Mouse (Mus musculus) CH12.LX (cell line): ENCODE data around the gene Gm49325. TPM values are rescaled to one million over a fixed set of nuclear protein-coding genes. Genes with fewer than 3 reads are reported as not detected.

Source experiments
- DNase-seq: peaks from one replicate; pipeline ENCODE4 v3.0.0-alpha.2; 2013; ENCODE audit errors: extremely low read depth
- H3K27ac ChIP-seq: 2 replicates; pipeline ENCODE4 v1.5.1; 2012; ENCODE audit warnings: low read depth, mild to moderate bottlenecking, control low read depth, moderate library complexity; ENCODE audit not compliant: insufficient read depth
- H3K27me3 ChIP-seq: replicated peaks from 2 replicates; pipeline ENCODE3; 2012; ENCODE audit warnings: inconsistent platforms
- H3K36me3 ChIP-seq, 2 experiments: replicated peaks in 1 of 2; 2 replicates each; pipeline versions ENCODE3 to v1.6.1; 2012; ENCODE audit warnings: inconsistent platforms in 1 of 2, low read length in 1 of 2, mild to moderate bottlenecking in 1 of 2, mixed read lengths in 1 of 2, moderate library complexity in 1 of 2; ENCODE audit not compliant: control insufficient read depth in 1 of 2, insufficient read depth in 1 of 2
- H3K4me1 ChIP-seq, 2 experiments: 2 replicates each; pipeline ENCODE4 v1.6.1; 2012; ENCODE audit warnings: inconsistent platforms in 1 of 2, moderate library complexity in 1 of 2; ENCODE audit not compliant: insufficient read depth in 2 of 2, control insufficient read depth in 1 of 2
- H3K4me2 ChIP-seq: 2 replicates; pipeline ENCODE4 v1.6.1; 2012; ENCODE audit warnings: low read depth, mild to moderate bottlenecking, control low read depth; ENCODE audit not compliant: poor library complexity, insufficient read depth, severe bottlenecking
- H3K4me3 ChIP-seq, 3 experiments: fragments of 150-350 bp in 1 of 3; sonication (generic) in 1 of 3; replicated peaks in 1 of 3; 2 replicates each; pipeline versions ENCODE3 to v1.5.1; 2011 to 2012; ENCODE audit warnings: low read depth in 2 of 3, low read length in 2 of 3, mild to moderate bottlenecking in 2 of 3, moderate library complexity in 2 of 3, control low read depth in 1 of 3, improper control_type of control experiment in 1 of 3, inconsistent platforms in 1 of 3, mixed read lengths in 1 of 3; ENCODE audit not compliant: poor library complexity in 1 of 3
- H3K79me2 ChIP-seq: replicated peaks from 2 replicates; pipeline ENCODE4 v1.6.1; 2012; ENCODE audit warnings: mild to moderate bottlenecking, moderate library complexity; ENCODE audit not compliant: control insufficient read depth, poor library complexity, insufficient read depth, severe bottlenecking; ENCODE audit errors: extremely low read depth
- H3K9ac ChIP-seq: 2 replicates; pipeline ENCODE4 v1.6.1; 2012; ENCODE audit warnings: low read depth, mild to moderate bottlenecking, control low read depth, moderate library complexity; ENCODE audit not compliant: insufficient read depth
- H3K9me3 ChIP-seq: replicated peaks from 2 replicates; pipeline ENCODE3; 2012; ENCODE audit warnings: low read length, inconsistent platforms, mixed read lengths
- BHLHE40 ChIP-seq: IDR thresholded peaks from 2 replicates; pipeline ENCODE4 v1.6.1; 2011; ENCODE audit warnings: mild to moderate bottlenecking, low read depth, low read length, improper control_type of control experiment
- CHD1 ChIP-seq: IDR thresholded peaks from 2 replicates; pipeline ENCODE4 v1.6.1; 2012; ENCODE audit warnings: low read depth, low read length, improper control_type of control experiment, inconsistent platforms
- CHD2 ChIP-seq: IDR thresholded peaks from 2 replicates; pipeline ENCODE4 v1.6.1; 2011; ENCODE audit warnings: low read length, improper control_type of control experiment
- CTCF ChIP-seq, 2 experiments: IDR thresholded peaks in 1 of 2; conservative IDR thresholded peaks in 1 of 2; 2 replicates each; pipeline ENCODE4 v1.5.1; 2011 to 2012; ENCODE audit warnings: low read depth in 2 of 2, low read length in 2 of 2, improper control_type of control experiment in 1 of 2, inconsistent platforms in 1 of 2, mild to moderate bottlenecking in 1 of 2, moderate library complexity in 1 of 2
- E2F4 ChIP-seq: IDR thresholded peaks from 2 replicates; pipeline ENCODE4 v1.6.1; 2011; ENCODE audit warnings: low read depth, low read length, improper control_type of control experiment; ENCODE audit not compliant: insufficient replicate concordance
- EP300 ChIP-seq: IDR thresholded peaks from 2 replicates; pipeline ENCODE4 v1.6.1; 2011; ENCODE audit warnings: low read length, improper control_type of control experiment
- ETS1 ChIP-seq: conservative IDR thresholded peaks from 2 replicates; pipeline ENCODE4 v1.6.1; 2012; ENCODE audit warnings: low read depth, mild to moderate bottlenecking, inconsistent platforms, low read length, improper control_type of control experiment, moderate library complexity
- IRF4 ChIP-seq: IDR thresholded peaks from 2 replicates; pipeline ENCODE4 v1.6.1; 2014; ENCODE audit warnings: low read depth, mild to moderate bottlenecking, inconsistent platforms, low read length, improper control_type of control experiment
- JUN ChIP-seq: IDR thresholded peaks from 2 replicates; pipeline ENCODE4 v1.6.1; 2011; ENCODE audit warnings: low read depth, mild to moderate bottlenecking, low read length, improper control_type of control experiment, moderate library complexity; ENCODE audit not compliant: insufficient read depth
- JUND ChIP-seq: conservative IDR thresholded peaks from 2 replicates; pipeline ENCODE4 v1.6.1; 2011; ENCODE audit warnings: low read depth, low read length, improper control_type of control experiment
- MAX ChIP-seq: IDR thresholded peaks from 2 replicates; pipeline ENCODE4 v1.6.1; 2011; ENCODE audit warnings: low read length, improper control_type of control experiment
- MAZ ChIP-seq: IDR thresholded peaks from 2 replicates; pipeline ENCODE4 v1.6.1; 2012; ENCODE audit warnings: low read depth, mild to moderate bottlenecking, inconsistent platforms, low read length, improper control_type of control experiment, moderate library complexity
- MEF2A ChIP-seq: IDR thresholded peaks from 2 replicates; pipeline ENCODE4 v1.6.1; 2014; ENCODE audit warnings: low read depth, mild to moderate bottlenecking, inconsistent platforms, low read length, improper control_type of control experiment, borderline replicate concordance
- MXI1 ChIP-seq: IDR thresholded peaks from 2 replicates; pipeline ENCODE4 v1.6.1; 2011; ENCODE audit warnings: mild to moderate bottlenecking, low read depth, low read length, improper control_type of control experiment
- MYC ChIP-seq: IDR thresholded peaks from 2 replicates; pipeline ENCODE4 v1.6.1; 2011; ENCODE audit warnings: low read depth, mild to moderate bottlenecking, improper control_type of control experiment, low read length
- NELFE ChIP-seq: IDR thresholded peaks from 2 replicates; pipeline ENCODE4 v1.6.1; 2011; ENCODE audit warnings: low read depth, low read length, improper control_type of control experiment
- NRF1 ChIP-seq: IDR thresholded peaks from 2 replicates; pipeline ENCODE4 v1.6.1; 2014; ENCODE audit warnings: low read depth, mild to moderate bottlenecking, inconsistent platforms, low read length, improper control_type of control experiment, moderate library complexity
- POLR2A ChIP-seq: IDR thresholded peaks from 2 replicates; pipeline ENCODE4 v1.6.1; 2011; ENCODE audit warnings: low read depth, mild to moderate bottlenecking, improper control_type of control experiment, low read length
- POLR2AphosphoS2 ChIP-seq: IDR thresholded peaks from 2 replicates; pipeline ENCODE4 v1.6.1; 2011; ENCODE audit warnings: low read depth, low read length, improper control_type of control experiment
- RAD21 ChIP-seq: IDR thresholded peaks from 2 replicates; pipeline ENCODE4 v1.6.1; 2011; ENCODE audit warnings: low read depth, mild to moderate bottlenecking, low read length, improper control_type of control experiment, moderate library complexity
- SIN3A ChIP-seq: IDR thresholded peaks from 2 replicates; pipeline ENCODE4 v1.6.1; 2012; ENCODE audit warnings: low read length, improper control_type of control experiment, inconsistent platforms
- SMC3 ChIP-seq: IDR thresholded peaks from 2 replicates; pipeline ENCODE4 v1.6.1; 2011; ENCODE audit warnings: low read depth, low read length, improper control_type of control experiment
- TCF12 ChIP-seq: IDR thresholded peaks from 2 replicates; pipeline ENCODE4 v1.6.1; 2014; ENCODE audit warnings: low read depth, mild to moderate bottlenecking, inconsistent platforms, low read length, improper control_type of control experiment
- ZC3H11A ChIP-seq: IDR thresholded peaks from 2 replicates; pipeline ENCODE4 v1.6.1; 2012; ENCODE audit warnings: low read depth, mild to moderate bottlenecking, inconsistent platforms, low read length, improper control_type of control experiment
- ZKSCAN1 ChIP-seq: IDR thresholded peaks from 2 replicates; pipeline ENCODE4 v1.6.1; 2012; ENCODE audit warnings: low read depth, inconsistent platforms, low read length, improper control_type of control experiment, borderline replicate concordance
- ZMIZ1 ChIP-seq: IDR thresholded peaks from 2 replicates; pipeline ENCODE4 v1.6.1; 2012; ENCODE audit warnings: low read depth, mild to moderate bottlenecking, inconsistent platforms, low read length, improper control_type of control experiment
- ZNF384 ChIP-seq: IDR thresholded peaks from 2 replicates; pipeline ENCODE4 v1.6.1; 2012; ENCODE audit warnings: low read depth, low read length, improper control_type of control experiment, inconsistent platforms
- dilution Hi-C: fragments of 300-500 bp; cut with MboI; formaldehyde crosslinking; loops from 2 replicates; pipeline ENCODE4 v1.14.3; 2020; ENCODE audit warnings: low sequenced_read_pairs; ENCODE audit not compliant: extremely low pct_unique_long_range_greater_than_20kb, extremely low pct_ligation_motif_present
- in situ Hi-C: fragments of 300-500 bp; cut with MboI; formaldehyde crosslinking; loops from 3 replicates; pipeline ENCODE4 v1.14.3; 2019; ENCODE audit warnings: low sequenced_read_pairs, low pct_ligation_motif_present, low pct_unique_long_range_greater_than_20kb, mixed read lengths
- polyA plus RNA-seq: library from polyadenylated mRNA; unstranded; fragments of >175 nt; gene quantifications from 2 replicates; pipeline ENCODE4 v1.2.1, GENCODE M21; 2012; ENCODE audit warnings: low read depth; ENCODE audit not compliant: insufficient read length
- total RNA-seq, 2 experiments: library from RNA; depleted of rRNA; stranded (reverse); fragments of 300-350 nt in 1 of 2; fragments of >200 nt in 1 of 2; gene quantifications; 2 replicates each; pipeline ENCODE4 v1.2.3; 2012 to 2014

Gm49325 gene
- total and polyA plus RNA-seq, 3 experiments = 1.1 to 26.9 TPM; not detected in 1

GRCm38 (mm10) chr10:77671519-77671918 is 65.5 kb downstream of the Gm49325 start:
- no peak overlapping the region for H3K4me3 ChIP-seq
- H3K4me1 ChIP-seq = peaks cover 33 to 83% of the 10 kb centered on the region in 2 experiments
- H3K36me3 ChIP-seq = no peaks in the 10 kb centered on the region
- TF ChIP-seq ZNF384 = no peak
- TF ChIP-seq CTCF (conservative IDR thresholded peaks at IDR 0.05 in 1 of 2, IDR thresholded peaks at IDR 0.05 in 1 of 2; ENCODE audit: low read depth in 2 of 2, low read length in 2 of 2) = no peak
- TF ChIP-seq EP300 = no peak
- TF ChIP-seq NRF1 = no peak
- no peak for TF ChIP-seq MEF2A
- no peak for TF ChIP-seq POLR2A
- TF ChIP-seq POLR2AphosphoS2 = no peak
- no peak for TF ChIP-seq CHD1
- TF ChIP-seq RAD21 = no peak
- TF ChIP-seq SIN3A = no peak
- TF ChIP-seq BHLHE40 = no peak
- TF ChIP-seq MYC = no peak
- no peak for TF ChIP-seq SMC3
- TF ChIP-seq ZMIZ1 = no peak
- no peak for TF ChIP-seq JUND
- no peak for TF ChIP-seq E2F4
- TF ChIP-seq MXI1 = no peak
- TF ChIP-seq ZC3H11A = no peak
- no peak for TF ChIP-seq MAX
- no peak for DNase-seq
- no peak overlapping the region for H3K9ac ChIP-seq
- no peaks in the 10 kb centered on the region for H3K79me2 ChIP-seq
- no peak overlapping the region for H3K27ac ChIP-seq
- H3K9me3 ChIP-seq = peaks cover 3% of the 10 kb centered on the region
- peaks cover 13% of the 10 kb centered on the region for H3K27me3 ChIP-seq
- in situ Hi-C loops (no loop called here), dilution Hi-C loops (no loop called here)
- no peak overlapping the region for H3K4me2 ChIP-seq

GRCm38 (mm10) chr10:77673765-77674164 is 67.8 kb downstream of the Gm49325 start:
- in situ Hi-C loops = no loop called here
- DNase-seq = peak; percentile 85
- dilution Hi-C loops = no loop called here

More at GRCm38 (mm10) chr10:77673765-77674164, 67.8 kb downstream of the Gm49325 start:
- peak overlapping the region in 1 of 3 experiments; percentile 12 for H3K4me3 ChIP-seq
- peak overlapping the region; percentile 20; the same call in 1 of the 2 replicates for H3K27ac ChIP-seq
- H3K4me2 ChIP-seq = peak overlapping the region; percentile 54
- peaks cover 3% of the 10 kb centered on the region for H3K9me3 ChIP-seq
- H3K36me3 ChIP-seq = no peaks in the 10 kb centered on the region
- H3K9ac ChIP-seq = no peak overlapping the region
- H3K4me1 ChIP-seq = peaks cover 35 to 80% of the 10 kb centered on the region in 2 experiments
- no peaks in the 10 kb centered on the region for H3K79me2 ChIP-seq
- TF ChIP-seq RAD21 (no peak), IRF4 (peak; percentile 85), MAZ (peak; percentile 70; the same call in 1 of the 2 replicates), CHD2 (peak; percentile 55; the same call in 1 of the 2 replicates), EP300 (0 out of 2 replicates have a peak, but pooled peaks have one; percentile 47), JUN (peak; percentile 56), TCF12 (peak; percentile 83), JUND (peak; percentile 74), BHLHE40 (peak; percentile 67), NELFE (no peak), MAX (peak; percentile 51; the same call in 1 of the 2 replicates), ZKSCAN1 (no peak), SMC3 (no peak), MYC (peak; percentile 39; the same call in 1 of the 2 replicates), ETS1 (peak; percentile 85)
- H3K27me3 ChIP-seq = peaks cover 32% of the 10 kb centered on the region
